Mouse (Mus musculus): ENCODE results near the gene Ints3. TPM values are rescaled to one million over a fixed set of nuclear protein-coding genes. Genes with fewer than 3 reads are reported as not detected.

Gene Ints3
- polyA plus RNA-seq, 1 experiment = 68.6 TPM

DNA sequence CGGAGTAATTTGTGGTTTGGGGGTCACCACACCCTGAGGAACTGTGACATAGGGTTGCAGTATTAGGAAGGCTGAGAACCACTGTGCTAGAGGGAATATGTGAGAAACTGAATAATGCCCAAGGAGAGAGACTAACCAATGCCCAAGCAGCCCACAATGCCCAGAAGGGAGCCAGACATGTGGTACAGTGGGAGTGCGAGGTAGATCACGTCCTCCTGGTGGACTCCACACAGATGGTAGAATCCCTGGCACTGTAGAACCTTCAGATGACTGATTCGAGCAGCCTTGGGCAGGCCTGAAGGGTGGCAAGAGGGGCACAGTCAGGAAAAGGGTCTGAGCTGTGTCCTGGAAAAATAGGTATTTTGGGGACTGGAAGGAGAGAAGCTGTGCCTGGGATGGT is 45.2 kb downstream of the Ints3 start:
- Histone ChIP-seq H3K9me3 (replicated peaks; ENCODE audit: control insufficient read depth, insufficient read depth, low read length, poor library complexity, severe bottlenecking) (no peaks in the 10 kb centered on the region), H3K27me3 (ENCODE audit: control insufficient read depth, insufficient read depth, low read length, poor library complexity, severe bottlenecking) (no peaks in the 10 kb centered on the region), H3K4me1 (ENCODE audit: control insufficient read depth, insufficient read depth, low read length) (peaks cover 6% of the 10 kb centered on the region), H3K4me3 (ENCODE audit: low read depth, low read length) (no peak overlapping the region), H3K9ac (ENCODE audit: low read depth, poor library complexity, severe bottlenecking) (no peak overlapping the region), H3K36me3 (ENCODE audit: control insufficient read depth, insufficient read depth, low read length, poor library complexity, severe bottlenecking) (peaks cover 20% of the 10 kb centered on the region), H3K27ac (ENCODE audit: insufficient read depth, low read length) (no peak overlapping the region)
- no peak for TF ChIP-seq POLR2A (IDR thresholded peaks at IDR 0.05; ENCODE audit: insufficient read depth, low read length)
- no peak for TF ChIP-seq EP300 (IDR thresholded peaks at IDR 0.05; ENCODE audit: insufficient read depth, low read depth, low read length)
- TF ChIP-seq CTCF (IDR thresholded peaks at IDR 0.05; ENCODE audit: low read depth, low read length) = no peak

DNA sequence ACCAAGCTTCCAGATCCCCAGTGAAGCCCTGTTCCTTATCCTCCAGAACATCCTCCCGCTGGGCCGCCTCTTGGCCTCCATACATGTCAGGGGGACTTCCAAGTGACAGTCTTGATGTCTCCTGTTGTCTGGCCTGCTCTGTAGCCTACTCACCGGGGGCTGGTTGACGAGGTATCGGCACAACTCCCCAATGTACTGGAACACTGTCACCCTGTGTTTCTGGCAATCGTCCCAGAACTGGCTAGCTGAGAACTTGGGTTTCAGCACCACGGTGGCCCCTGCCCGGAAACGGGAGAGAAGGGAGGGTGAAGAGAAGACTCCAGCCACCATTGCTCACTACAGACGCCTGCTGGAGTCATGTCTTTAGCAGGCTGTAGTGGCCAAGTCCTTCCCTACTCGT is 45.9 kb downstream of the Ints3 start:
- Histone ChIP-seq H3K36me3 (ENCODE audit: control insufficient read depth, insufficient read depth, low read length, poor library complexity, severe bottlenecking) (peaks cover 13% of the 10 kb centered on the region), H3K27ac (ENCODE audit: insufficient read depth, low read length) (no peak overlapping the region), H3K27me3 (ENCODE audit: control insufficient read depth, insufficient read depth, low read length, poor library complexity, severe bottlenecking) (no peaks in the 10 kb centered on the region), H3K4me1 (ENCODE audit: control insufficient read depth, insufficient read depth, low read length) (peaks cover 6% of the 10 kb centered on the region), H3K9ac (ENCODE audit: low read depth, poor library complexity, severe bottlenecking) (no peak overlapping the region), H3K4me3 (ENCODE audit: low read depth, low read length) (no peak overlapping the region), H3K9me3 (replicated peaks; ENCODE audit: control insufficient read depth, insufficient read depth, low read length, poor library complexity, severe bottlenecking) (no peaks in the 10 kb centered on the region)
- TF ChIP-seq EP300 (IDR thresholded peaks at IDR 0.05; ENCODE audit: insufficient read depth, low read depth, low read length) (no peak), CTCF (IDR thresholded peaks at IDR 0.05; ENCODE audit: low read depth, low read length) (no peak), POLR2A (IDR thresholded peaks at IDR 0.05; ENCODE audit: insufficient read depth, low read length) (no peak)

DNA sequence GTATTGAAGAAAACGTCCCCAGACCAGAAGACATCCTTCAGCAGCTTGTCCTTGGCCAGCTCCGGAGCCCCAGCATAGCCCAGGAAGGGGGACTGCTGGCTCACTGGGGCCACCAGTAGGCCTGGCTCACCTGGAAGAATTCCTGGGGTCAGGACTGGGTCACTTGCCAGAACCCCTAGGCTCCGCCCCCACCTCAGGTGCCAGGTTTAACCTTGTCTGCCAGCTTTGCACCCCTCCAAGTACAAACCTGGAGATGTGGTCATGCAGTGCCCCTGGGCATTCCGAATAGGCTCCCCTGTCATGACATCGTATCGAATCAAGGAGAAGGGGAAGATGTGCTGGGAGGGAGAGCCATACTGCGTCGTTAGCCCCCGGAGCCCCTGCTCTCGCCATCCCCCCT is 46.6 kb downstream of the Ints3 start:
- H3K4me3 ChIP-seq (ENCODE audit: low read depth, low read length) = no peak overlapping the region
- no peak overlapping the region for H3K27ac ChIP-seq (ENCODE audit: insufficient read depth, low read length)
- peaks cover 6% of the 10 kb centered on the region for H3K4me1 ChIP-seq (ENCODE audit: control insufficient read depth, insufficient read depth, low read length)
- peaks cover 7% of the 10 kb centered on the region for H3K36me3 ChIP-seq (ENCODE audit: control insufficient read depth, insufficient read depth, low read length, poor library complexity, severe bottlenecking)
- TF ChIP-seq EP300 (IDR thresholded peaks at IDR 0.05; ENCODE audit: insufficient read depth, low read depth, low read length) (no peak), CTCF (IDR thresholded peaks at IDR 0.05; ENCODE audit: low read depth, low read length) (no peak), POLR2A (IDR thresholded peaks at IDR 0.05; ENCODE audit: insufficient read depth, low read length) (no peak)
- no peaks in the 10 kb centered on the region for H3K9me3 ChIP-seq (replicated peaks; ENCODE audit: control insufficient read depth, insufficient read depth, low read length, poor library complexity, severe bottlenecking)
- no peak overlapping the region for H3K9ac ChIP-seq (ENCODE audit: low read depth, poor library complexity, severe bottlenecking)
- H3K27me3 ChIP-seq (ENCODE audit: control insufficient read depth, insufficient read depth, low read length, poor library complexity, severe bottlenecking) = no peaks in the 10 kb centered on the region

DNA sequence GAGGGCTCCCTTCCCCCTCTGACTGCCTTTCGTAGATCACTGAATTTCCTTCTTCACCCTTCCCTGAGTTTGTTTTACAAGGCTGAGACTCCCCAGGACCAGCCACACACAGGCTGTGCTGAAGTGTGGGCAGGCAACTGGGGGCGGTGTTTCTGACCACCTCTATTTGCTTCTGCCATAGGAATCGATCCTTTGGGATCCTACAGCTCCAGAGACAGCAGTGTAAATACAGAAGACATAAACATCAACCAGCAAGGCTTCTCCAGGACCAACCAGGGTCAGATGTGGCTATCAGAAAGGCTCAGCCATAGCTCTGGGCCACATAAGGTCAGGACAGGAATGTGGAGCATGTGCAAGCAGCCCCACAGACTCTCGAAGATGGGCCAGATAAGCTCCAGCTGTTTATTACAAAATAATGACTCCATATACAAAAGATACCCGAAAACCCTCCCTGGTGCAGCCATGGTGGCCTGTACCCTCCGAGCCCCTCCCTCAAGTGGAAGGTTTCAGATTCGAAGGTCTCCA is 48.5 kb downstream of the Ints3 start:
- H3K36me3 ChIP-seq (ENCODE audit: control insufficient read depth, insufficient read depth, low read length, poor library complexity, severe bottlenecking) = no peaks in the 10 kb centered on the region
- no peak overlapping the region for H3K9ac ChIP-seq (ENCODE audit: low read depth, poor library complexity, severe bottlenecking)
- H3K27ac ChIP-seq (ENCODE audit: insufficient read depth, low read length) = no peak overlapping the region
- H3K27me3 ChIP-seq (ENCODE audit: control insufficient read depth, insufficient read depth, low read length, poor library complexity, severe bottlenecking) = no peaks in the 10 kb centered on the region
- H3K4me1 ChIP-seq (ENCODE audit: control insufficient read depth, insufficient read depth, low read length) = no peaks in the 10 kb centered on the region
- H3K9me3 ChIP-seq (replicated peaks; ENCODE audit: control insufficient read depth, insufficient read depth, low read length, poor library complexity, severe bottlenecking) = no peaks in the 10 kb centered on the region
- no peak overlapping the region for H3K4me3 ChIP-seq (ENCODE audit: low read depth, low read length)
- TF ChIP-seq EP300 (IDR thresholded peaks at IDR 0.05; ENCODE audit: insufficient read depth, low read depth, low read length) = no peak
- no peak for TF ChIP-seq POLR2A (IDR thresholded peaks at IDR 0.05; ENCODE audit: insufficient read depth, low read length)
- TF ChIP-seq CTCF (IDR thresholded peaks at IDR 0.05; ENCODE audit: low read depth, low read length) = no peak

DNA sequence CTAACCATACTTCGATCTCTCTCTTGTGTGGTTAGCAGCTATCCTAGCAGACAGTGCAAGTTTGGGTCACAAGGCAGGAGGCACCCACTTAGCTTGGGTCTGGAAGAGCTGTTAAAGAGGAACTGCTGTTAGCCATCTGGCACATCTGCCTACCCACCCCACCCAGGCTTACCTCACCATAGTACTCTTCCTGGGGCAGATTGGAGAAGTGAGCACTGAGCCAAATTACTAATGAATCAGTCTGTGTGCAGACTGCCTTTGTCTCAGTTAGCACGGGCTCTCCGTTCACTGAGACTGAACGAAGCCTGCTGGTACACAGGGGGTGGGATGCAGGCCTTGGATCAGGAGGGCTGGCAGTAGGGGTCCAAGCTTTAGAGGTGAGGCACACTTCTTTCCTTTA is 49.7 kb downstream of the Ints3 start:
- H3K36me3 ChIP-seq (ENCODE audit: control insufficient read depth, insufficient read depth, low read length, poor library complexity, severe bottlenecking) = no peaks in the 10 kb centered on the region
- no peaks in the 10 kb centered on the region for H3K27me3 ChIP-seq (ENCODE audit: control insufficient read depth, insufficient read depth, low read length, poor library complexity, severe bottlenecking)
- TF ChIP-seq CTCF (IDR thresholded peaks at IDR 0.05; ENCODE audit: low read depth, low read length) (no peak), EP300 (IDR thresholded peaks at IDR 0.05; ENCODE audit: insufficient read depth, low read depth, low read length) (no peak), POLR2A (IDR thresholded peaks at IDR 0.05; ENCODE audit: insufficient read depth, low read length) (no peak)
- H3K9ac ChIP-seq (ENCODE audit: low read depth, poor library complexity, severe bottlenecking) = no peak overlapping the region
- H3K9me3 ChIP-seq (replicated peaks; ENCODE audit: control insufficient read depth, insufficient read depth, low read length, poor library complexity, severe bottlenecking) = no peaks in the 10 kb centered on the region
- H3K4me1 ChIP-seq (ENCODE audit: control insufficient read depth, insufficient read depth, low read length) = no peaks in the 10 kb centered on the region
- H3K27ac ChIP-seq (ENCODE audit: insufficient read depth, low read length) = no peak overlapping the region
- H3K4me3 ChIP-seq (ENCODE audit: low read depth, low read length) = no peak overlapping the region

DNA sequence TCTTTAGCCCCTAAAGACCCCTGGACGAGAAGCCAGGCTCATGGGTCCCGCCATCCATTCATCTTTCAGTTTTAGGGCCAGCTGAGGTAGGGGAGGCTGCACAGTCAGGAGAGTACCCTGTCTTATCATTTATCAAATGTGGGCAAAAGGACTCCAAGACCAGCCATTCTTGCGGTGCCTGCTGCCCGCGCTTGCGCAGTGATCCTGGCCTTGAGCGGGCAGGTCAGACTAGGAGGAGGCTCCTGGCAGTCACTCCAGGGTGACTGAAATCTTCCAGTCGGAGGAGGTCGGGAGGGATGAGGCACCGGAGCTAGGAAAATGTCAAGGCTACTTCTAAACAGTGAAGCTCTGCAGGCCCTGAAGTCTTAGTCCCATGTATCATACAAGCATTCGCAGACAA is 51.7 kb downstream of the Ints3 start:
- no peaks in the 10 kb centered on the region for H3K9me3 ChIP-seq (replicated peaks; ENCODE audit: control insufficient read depth, insufficient read depth, low read length, poor library complexity, severe bottlenecking)
- H3K4me1 ChIP-seq (ENCODE audit: control insufficient read depth, insufficient read depth, low read length) = no peaks in the 10 kb centered on the region
- H3K4me3 ChIP-seq (ENCODE audit: low read depth, low read length) = no peak overlapping the region
- H3K36me3 ChIP-seq (ENCODE audit: control insufficient read depth, insufficient read depth, low read length, poor library complexity, severe bottlenecking) = no peaks in the 10 kb centered on the region
- no peak overlapping the region for H3K27ac ChIP-seq (ENCODE audit: insufficient read depth, low read length)
- H3K27me3 ChIP-seq (ENCODE audit: control insufficient read depth, insufficient read depth, low read length, poor library complexity, severe bottlenecking) = no peaks in the 10 kb centered on the region
- H3K9ac ChIP-seq (ENCODE audit: low read depth, poor library complexity, severe bottlenecking) = no peak overlapping the region
- TF ChIP-seq EP300 (IDR thresholded peaks at IDR 0.05; ENCODE audit: insufficient read depth, low read depth, low read length) = no peak

All from ES-Bruce4 (cell line).